Mouse (Mus musculus) yolk sac, embryonic 10.5 days (tissue): ENCODE measurements around the gene Mrps18a.

ENCODE experiments used
- DNase-seq: peaks from one replicate; pipeline ENCODE4 v3.0.0-alpha.2; 2017; ENCODE audit warnings: low spot score

Gene Mrps18a

GRCm38 (mm10) chr17:46110402-46111289 is at the start of gene Mrps18a:
Gene Mrps18a (plus strand): TSS chr17:46110986.
- DNase-seq, result peak; percentile 81

DNA sequence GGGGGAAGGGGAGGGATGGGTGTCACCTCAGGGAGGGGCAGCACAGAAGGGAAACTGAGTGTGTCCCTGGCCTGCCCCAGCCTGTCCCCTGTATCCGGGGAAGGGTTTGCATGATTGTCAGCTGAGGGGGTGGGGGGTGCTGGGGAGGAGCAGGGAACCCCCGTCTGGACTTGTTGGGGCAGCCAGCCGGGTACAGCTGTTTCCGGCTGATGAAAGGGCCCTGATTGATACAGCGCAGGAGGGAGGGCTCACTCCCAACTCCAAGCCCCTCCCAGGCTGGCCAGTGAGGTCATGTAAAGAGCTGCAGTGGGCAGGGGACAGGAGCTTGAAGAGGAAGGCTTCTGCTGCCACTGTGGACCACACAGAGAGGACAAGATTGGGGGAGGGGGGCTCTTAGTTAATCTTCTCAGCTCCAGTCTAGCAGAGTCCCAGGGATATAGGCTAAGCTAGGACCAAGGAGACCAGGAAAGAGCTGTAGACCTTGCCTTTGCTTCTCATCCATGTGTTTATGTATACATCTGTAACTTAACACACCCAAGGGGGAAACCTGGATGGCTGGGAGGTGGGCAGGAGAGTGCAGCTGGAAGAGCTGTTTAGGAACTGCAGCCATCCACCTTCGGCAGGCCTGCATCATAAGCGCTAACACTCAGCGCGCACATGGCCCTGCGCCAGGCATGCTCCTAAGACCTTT is 47.4 kb upstream of the Mrps18a start:
- DNase-seq, result peak; percentile 17

DNA sequence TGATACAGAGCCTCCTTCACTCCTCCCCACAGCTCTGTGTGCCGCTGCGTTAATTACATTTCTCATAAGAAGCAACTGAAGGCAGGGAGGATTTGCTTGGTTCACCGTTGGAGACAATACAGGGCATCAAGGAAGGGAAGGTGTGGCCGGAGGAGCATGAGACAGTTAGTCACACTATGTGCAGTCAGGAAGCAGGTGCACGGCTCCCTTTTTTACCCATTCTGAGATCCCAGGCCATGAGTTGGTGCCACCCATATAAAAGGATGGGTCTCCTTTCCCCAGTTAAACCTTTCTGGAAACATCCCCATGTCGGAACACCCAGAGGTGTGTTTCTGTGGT is 46.8 kb upstream of the Mrps18a start:
- DNase-seq, result no peak

GRCm38 (mm10) chr17:46070046-46070445 is 40.7 kb upstream of the Mrps18a start:
- no peak for DNase-seq

DNA sequence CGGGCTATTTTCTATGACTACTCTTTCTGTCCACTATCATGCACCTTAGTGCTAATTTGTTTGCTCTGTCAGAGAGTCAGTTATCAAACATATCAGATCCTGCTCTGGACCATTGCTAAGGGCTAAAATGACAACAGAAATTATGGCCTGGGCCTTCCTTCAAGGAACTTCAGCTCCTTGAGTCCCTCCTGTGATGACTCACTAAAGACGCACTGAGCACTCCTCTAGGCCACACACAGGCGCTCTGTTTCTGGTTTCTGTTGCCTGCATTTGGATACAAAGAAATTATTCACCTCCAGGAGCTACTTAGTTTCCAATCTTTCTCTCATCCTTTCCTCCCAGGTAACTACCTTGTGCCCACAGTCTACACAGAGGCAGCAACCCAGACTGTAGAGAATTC is 39.3 kb upstream of the Mrps18a start:
- no peak for DNase-seq

DNA sequence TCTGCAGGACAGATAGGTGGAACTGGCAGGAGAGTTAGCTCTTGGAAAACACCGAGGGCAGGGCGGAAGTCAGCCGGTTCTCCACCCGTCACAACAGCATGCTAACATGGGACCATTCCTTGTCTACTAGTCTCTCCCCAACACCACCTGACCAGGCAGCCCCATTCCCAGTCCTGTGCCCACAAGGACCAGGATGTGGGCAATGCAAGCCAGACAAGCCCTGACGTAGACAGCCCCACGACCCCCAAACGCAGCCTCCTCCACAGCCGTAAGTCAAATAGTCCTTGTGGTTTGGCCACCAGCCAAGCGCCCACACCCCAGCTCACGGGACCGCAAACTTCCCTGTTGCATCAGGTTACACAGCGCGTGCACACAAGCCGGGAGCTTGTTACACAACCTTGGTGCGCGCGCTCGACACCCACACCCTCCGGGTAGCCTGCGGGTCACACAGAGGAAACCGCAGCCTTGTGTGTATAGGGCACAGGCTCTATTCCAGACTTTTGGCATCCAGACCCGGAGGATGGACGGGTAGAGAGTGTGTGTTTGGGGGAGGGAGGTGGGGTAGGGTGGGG is 37.0 kb upstream of the Mrps18a start:
- peak; percentile 64 for DNase-seq

- no peak for DNase-seq
Observed at GRCm38 (mm10) chr17:46074398-46075115, 36.2 kb upstream of the Mrps18a start.

- DNase-seq, result peak; percentile 46
Observed at GRCm38 (mm10) chr17:46075116-46075485, 35.7 kb upstream of the Mrps18a start.

GRCm38 (mm10) chr17:46075551-46076259 is 35.1 kb upstream of the Mrps18a start:
- no peak for DNase-seq

- DNase-seq, result no peak
Observed at GRCm38 (mm10) chr17:46076260-46076551, 34.6 kb upstream of the Mrps18a start.

DNA sequence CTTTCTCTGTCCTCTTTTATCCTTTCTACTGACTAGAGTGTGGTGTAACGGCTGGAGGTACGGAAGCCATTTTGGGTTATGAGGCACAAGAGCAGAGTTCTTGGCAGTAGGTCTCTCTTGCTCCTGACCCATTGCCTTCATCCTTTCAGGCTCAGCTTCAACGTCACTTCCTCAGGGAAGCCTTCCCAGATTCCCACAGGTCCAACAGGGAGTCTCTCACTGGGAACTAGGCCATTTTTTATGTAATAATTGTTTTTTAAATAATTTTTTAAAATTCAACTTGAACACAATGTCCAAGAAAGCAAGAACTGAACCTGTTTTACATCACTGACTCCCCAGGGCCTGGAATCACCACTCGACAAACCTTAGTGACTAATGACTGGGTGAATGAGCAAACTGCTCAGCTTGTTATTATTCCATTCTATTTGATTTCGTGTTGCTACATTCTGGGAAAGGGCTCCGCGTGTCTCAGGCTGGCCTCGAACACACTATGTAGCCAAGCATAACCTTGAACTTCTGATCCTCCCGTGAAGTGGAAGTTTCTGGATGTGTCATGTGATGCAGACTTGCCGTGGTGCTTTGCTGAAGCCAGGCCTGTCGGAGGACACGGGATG is 32.8 kb upstream of the Mrps18a start:
- DNase-seq, result no peak

GRCm38 (mm10) chr17:46079037-46079436 is 31.7 kb upstream of the Mrps18a start:
- DNase-seq, result no peak

GRCm38 (mm10) chr17:46080388-46080787 is 30.4 kb upstream of the Mrps18a start:
- no peak for DNase-seq

DNA sequence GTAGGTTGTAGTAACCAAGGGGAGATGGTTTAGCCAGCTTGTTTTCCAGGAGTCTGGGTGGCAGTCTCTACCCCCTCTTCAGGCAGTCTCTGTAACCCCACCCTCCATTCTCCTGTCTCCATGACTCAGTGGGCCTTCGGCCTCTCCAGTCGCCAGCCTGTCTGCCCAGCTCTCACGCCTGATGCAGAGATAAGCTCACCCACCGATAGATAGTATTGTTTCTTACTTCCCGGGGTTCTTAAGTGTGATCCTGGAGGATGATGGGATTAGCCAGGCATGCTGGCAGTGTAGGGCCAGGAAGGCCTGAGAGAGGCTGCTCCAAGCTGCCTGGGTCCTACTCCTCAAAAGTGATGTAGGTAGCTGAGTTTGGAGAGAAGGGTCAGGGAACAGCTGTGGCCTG is 29.7 kb upstream of the Mrps18a start:
- no peak for DNase-seq

DNA sequence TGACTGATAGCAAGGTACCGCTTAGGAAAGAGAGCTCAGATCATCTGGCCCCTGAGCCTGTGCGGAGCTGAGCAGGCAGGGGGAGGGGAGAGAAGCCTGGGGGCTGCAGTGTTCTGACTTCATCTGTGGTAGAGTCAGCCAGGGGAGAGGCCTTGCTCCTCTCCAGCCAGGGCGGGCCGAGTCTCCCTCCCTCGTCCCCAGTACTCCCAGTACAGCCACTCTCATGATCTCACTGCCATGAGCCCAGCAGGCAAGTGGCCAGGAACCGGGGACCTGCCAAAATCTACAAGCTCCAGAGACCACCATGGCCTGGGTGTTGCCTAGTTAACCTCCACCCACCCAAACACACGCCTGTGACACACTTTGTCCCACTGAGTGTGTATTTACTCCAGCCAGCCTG is 29.1 kb upstream of the Mrps18a start:
- no peak for DNase-seq

DNA sequence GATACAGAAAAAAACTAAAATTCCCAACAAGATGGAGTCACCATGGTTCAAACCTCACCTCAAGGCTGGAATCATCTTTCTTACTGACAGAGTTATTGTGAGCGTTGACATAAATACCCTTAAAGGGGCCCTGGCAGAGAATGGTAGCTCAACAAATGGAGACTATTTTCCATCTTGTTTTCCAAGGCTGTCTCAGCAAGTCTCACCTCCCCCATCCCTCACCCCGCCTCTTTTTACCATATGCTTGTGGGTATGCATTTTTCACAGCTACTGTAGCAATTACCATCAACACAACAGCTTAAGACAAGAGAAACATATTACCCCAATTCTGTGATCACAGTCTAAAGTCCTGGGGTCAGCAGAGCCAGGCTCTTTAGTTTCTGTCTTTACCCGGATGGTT is 27.4 kb upstream of the Mrps18a start:
- no peak for DNase-seq

GRCm38 (mm10) chr17:46084091-46084501 is 26.7 kb upstream of the Mrps18a start:
- peak; percentile 28 for DNase-seq

GRCm38 (mm10) chr17:46086341-46086870 is 24.4 kb upstream of the Mrps18a start:
- peak; percentile 50 for DNase-seq

DNA sequence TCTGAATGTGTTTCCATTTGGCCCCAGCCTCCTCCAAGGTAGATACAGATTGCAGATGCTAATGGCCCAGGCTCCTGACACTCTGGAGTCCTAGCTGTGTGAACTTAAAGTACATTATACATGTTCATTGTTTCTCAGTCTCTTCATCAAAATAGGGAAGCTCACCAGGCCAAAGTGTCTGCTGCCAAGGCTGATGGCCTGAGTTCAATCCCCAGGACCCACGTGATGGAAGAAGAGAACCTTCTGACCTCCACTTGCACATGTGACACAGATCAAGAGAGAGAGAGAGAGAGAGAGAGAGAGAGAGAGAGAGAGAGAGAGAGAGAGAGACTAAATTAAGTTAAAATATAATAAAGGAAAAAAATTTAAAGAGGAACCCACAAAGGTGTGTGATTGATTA is 19.4 kb upstream of the Mrps18a start:
- DNase-seq, result no peak

- DNase-seq, result no peak
Observed at GRCm38 (mm10) chr17:46091899-46092298, 18.9 kb upstream of the Mrps18a start.

GRCm38 (mm10) chr17:46098525-46098924 is 12.3 kb upstream of the Mrps18a start:
- DNase-seq, result no peak
